Mouse (Mus musculus) brain, embryonic 14.5 days (tissue): Measurements from ENCODE around the gene A730061H03Rik.

Source experiments
- CTCF ChIP-seq: fragments of 200-500 bp; IDR thresholded peaks from 2 replicates; pipeline ENCODE4 v1.5.1; 2012; ENCODE audit warnings: inconsistent platforms, mild to moderate bottlenecking, moderate library complexity, borderline replicate concordance; ENCODE audit not compliant: insufficient read depth, insufficient read length; ENCODE audit errors: extremely low read depth
- POLR2A ChIP-seq: fragments of 200-500 bp; IDR thresholded peaks from 2 replicates; pipeline ENCODE4 v1.6.1; 2012; ENCODE audit warnings: mild to moderate bottlenecking, inconsistent platforms, borderline replicate concordance; ENCODE audit not compliant: poor library complexity, insufficient read depth, insufficient read length, severe bottlenecking; ENCODE audit errors: extremely low read depth

- TF ChIP-seq CTCF, result no peak
- no peak for TF ChIP-seq POLR2A
These were observed 38.5 kb upstream of the A730061H03Rik start for GRCm38 (mm10) chr14:55598521-55599390.
